Mouse (Mus musculus): ENCODE data around the gene Oit1.

DNA sequence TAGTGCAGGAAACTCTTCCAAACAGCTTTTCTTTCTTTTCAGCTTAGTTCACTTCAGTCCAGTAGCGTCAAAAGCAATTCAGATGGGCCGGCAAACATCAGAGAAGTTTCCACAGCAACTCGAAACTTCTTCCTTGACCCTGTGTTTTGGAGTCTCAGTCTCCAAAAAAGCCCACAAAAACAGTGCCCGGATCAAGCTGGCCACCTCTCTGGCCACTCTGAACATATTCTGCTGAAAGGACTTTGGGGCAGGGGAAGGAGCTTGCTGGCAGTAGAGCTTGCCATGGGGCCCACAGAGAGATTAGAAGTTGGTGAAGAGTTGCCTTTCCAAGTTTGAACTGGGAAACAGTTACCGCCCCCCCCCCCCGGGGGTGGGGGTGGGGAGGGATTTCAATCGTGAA is 64.7 kb downstream of the Oit1 start:
- TF ChIP-seq GATA2 (IDR thresholded peaks at IDR 0.05; ENCODE audit: borderline replicate concordance, low read depth, low read length) (no peak), TAL1 (conservative IDR thresholded peaks at IDR 0.05; ENCODE audit: low read depth, low read length) (no peak)
